Mouse (Mus musculus) fibroblast of lung, adult 2 months (primary cell): ENCODE data around the gene Ephb6.

Source experiments
- DNase-seq: peaks from one replicate; pipeline ENCODE4 v3.0.0-alpha.2; 2011; ENCODE audit warnings: low read depth

Ephb6 gene

DNA sequence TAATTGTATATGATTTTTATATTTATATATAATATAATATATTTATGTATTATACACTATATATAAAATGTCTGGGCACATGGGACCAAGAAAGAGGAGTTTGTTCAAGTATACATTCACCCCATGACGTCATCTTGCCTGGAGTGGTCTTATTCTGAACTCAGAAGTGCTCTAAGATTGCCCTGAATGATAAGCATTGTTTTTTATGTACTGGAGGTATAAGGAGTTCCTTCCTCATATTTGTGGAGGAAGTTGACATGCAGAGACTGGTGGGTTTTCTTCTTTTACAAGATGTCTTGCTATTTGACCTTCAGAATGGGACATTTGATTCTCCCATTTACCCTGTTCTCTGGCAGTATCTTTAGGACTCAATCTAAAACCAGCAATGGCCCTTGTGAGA lies 22.9 kb downstream of the Ephb6 start:
- no peak for DNase-seq

DNA sequence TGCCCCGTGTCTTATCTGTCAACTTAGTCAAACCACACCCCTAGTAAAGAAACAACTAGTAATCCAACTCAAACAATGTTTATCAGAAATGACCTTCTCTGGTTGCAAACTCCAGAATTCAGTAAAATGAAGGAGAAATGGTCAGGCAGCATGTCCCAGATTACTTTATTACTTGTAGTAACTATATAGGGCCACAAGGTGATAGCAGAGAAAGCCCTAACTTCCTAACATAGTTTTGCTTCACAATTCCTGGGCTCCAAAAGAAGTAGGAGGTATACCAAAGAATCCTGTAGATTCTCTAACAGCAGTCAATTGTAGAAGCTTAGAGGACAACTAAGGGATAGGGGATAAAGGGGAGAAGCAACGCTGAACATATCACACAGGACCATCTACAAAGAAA lies 25.5 kb downstream of the Ephb6 start:
- no peak for DNase-seq

DNA sequence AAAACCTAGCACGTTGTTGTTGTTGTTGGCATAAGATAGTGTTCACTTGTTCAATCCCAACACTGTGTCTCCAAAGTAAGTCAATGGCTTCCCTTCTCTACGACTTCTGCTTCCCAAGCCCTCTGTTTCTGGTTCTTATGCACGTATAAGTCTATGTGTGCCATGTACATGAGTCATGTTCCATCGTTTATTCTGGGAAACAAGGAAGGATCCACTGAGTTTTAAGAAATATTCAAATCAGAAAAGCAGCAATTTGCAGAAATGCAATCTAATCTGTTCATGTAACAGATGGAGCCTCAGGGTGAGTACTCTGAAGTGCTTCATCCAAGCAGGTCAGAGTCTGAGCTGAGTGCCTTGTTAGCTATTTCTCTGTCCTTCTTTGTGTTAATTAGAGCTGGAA lies 26.3 kb downstream of the Ephb6 start:
- no peak for DNase-seq

DNA sequence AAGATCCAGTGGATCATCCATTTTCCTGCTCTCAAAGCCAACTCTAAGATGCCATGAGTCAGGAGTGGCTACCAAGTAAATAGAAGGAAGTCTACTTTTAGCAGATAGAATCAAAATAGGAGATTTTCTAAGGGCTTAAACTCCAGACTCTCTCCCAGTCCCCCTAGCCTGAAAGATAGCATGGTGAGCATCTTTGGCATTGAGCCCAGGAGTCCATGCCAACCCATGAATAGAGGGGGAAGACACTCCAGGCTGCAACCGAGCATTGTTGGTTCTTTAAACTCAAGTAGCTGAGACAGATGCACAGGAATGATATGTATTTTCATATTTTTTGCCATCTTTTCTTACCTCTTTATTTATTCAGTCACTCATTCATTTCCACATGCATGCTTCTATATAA lies 29.9 kb downstream of the Ephb6 start:
- no peak for DNase-seq

DNA sequence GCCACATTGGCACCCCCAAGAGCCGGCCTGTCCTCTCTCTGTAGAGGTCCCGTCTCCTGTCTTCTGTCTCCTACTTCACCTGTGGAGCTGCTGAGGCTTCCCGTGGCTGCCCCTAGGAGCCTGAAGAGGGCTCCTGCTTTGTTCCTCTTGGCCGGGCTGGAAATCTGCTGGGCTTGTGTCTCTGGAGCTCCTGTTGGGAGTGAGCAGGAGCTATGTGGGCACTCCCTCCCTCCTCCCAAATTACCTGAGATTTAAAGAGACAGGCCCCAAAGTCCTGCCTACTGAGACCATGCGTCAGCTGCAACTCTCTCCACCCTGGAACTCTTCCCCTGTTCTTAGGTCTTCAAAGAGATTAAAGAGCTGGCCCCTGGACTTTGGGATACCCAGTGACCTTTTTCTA lies 30.9 kb downstream of the Ephb6 start, which contains the start of gene Trpv6:
Gene Trpv6, minus strand, starts transcription at position 228 of the 400 bp plus-strand sequence.
- no peak for DNase-seq

DNA sequence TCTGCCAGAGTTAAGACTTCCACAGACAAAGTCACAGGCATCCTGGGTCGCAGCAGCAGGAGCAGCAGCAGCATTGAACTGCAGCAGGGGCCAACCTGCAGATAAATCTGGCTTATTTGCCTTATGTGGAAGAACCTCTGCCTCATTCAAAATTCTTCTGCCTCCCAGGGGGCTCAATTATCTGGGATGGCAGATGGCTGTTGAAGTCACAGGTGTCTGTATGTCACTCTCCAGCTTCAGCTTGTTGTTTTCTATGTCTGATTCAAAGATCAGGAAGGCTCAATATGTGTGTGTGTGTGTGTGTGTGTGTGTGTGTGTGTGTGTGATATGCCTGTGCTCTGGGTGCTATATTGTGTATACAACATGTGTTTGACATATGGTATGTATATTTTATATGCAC lies 32.1 kb downstream of the Ephb6 start:
- no peak for DNase-seq

DNA sequence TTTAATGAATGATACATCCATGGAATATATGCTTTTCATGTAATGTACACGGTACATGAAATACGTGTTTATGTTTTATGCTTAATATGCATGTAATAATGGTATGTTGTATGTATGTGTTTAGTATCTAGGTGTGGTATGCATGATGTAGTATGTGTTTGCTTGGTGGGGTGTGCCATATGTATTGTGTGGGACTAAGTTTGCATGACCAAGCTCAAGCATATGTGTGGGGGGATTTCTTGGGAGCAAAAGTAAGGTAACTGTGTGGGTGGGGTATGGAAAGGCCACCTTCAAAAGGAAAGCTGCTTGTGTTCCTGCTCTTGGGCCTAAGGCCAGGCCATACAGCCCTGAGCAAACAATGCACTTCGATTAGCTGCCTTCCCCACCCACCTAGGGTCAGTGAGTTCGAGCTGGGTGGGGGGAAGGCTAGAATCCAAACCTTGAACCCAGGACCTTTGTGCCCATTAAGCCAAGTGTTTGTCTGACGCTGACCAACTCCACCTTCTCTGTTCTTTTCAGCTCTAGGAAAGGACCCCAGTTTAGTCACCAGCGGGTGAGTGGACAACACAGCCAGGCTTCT lies 32.7 kb downstream of the Ephb6 start:
- DNase-seq = no peak

DNA sequence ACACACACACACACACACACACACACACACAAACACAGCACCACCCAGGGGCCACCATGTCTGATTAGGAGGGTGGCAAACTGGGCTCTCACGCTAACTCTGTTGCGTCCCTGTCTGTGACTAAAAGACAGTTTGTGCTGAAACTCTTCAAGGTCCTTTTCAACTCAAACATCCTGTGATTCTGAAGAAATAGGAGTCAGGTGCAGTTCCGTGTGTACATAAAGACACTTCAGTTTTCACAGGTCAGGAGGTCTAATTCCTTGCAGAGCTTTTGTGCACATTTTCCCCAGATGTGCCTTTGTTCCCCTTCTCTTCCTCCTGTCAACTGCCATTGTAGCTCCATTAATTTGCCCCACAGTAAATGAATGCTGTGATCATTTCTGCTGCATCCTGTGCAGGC lies 35.2 kb downstream of the Ephb6 start:
- DNase-seq = no peak

DNA sequence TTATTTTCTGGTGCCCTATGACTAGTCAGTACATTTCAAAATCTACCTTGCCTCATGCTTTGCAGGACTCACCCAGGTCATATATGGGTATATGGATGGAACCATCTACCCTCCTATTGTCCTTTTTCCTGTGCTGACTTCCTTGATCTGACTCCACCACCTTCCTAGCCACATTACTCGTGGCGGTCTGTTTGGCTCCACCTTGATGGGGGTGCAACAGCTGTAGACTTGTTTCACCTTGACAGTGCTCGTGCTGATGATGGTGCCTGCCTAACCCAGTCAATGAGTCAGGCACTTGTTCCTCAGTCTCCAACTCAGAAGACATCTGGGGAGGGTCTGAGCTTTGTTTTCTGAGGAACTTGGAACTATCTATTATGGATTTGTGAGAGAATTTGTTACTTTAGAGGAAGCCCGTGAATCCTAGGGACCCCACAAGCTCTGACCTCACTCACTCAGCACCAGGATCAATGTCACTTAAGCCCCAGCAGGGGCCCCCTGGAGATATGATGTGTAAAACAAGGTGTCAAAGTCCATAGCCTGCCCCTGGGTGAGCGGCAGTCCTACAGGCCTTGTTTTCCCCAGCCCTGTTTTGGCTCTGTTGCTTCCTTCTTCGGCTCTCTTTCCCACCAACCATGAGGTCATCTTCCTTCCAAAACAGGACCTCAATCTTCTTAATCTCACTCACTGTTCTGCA lies 36.0 kb downstream of the Ephb6 start:
- DNase-seq = no peak

DNA sequence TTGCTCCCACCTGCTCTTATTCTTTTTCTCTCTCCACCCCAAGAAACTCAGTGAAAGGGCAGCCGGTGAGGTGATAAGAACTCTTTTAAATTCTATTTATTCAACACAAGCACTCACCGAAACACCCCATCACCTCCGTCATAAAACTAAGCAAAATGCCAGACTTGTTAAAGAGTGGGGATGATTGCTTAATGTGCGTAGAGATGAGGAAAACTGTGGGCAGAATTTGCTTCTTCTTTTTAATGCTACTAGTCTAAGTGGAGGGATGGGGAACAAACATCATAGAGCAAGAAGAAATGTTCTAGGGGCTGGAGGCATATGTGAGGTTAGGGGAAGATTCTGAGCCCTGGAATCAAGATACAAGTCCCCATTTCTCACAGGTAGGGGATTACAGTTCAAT lies 37.5 kb downstream of the Ephb6 start:
- DNase-seq = no peak

DNA sequence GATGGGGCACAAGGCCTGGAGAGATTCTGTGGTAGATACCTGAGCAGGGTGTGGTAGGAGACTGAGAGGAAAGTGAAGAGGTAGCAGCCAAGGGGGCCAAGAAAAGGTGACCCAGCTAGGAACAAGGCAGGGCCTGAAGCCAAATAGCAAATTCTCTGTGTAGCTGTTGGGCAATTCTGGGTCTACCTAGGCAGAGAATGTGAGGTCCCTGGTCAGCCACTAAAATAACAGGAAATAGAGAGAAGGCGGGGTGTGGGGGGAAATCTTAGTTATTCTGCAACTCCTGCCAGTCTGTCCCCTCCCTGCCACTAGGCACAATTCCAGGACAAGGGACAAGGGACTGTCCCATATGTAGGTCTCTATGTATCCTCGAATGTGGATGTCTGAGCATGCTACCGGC lies 37.9 kb downstream of the Ephb6 start:
- no peak for DNase-seq

DNA sequence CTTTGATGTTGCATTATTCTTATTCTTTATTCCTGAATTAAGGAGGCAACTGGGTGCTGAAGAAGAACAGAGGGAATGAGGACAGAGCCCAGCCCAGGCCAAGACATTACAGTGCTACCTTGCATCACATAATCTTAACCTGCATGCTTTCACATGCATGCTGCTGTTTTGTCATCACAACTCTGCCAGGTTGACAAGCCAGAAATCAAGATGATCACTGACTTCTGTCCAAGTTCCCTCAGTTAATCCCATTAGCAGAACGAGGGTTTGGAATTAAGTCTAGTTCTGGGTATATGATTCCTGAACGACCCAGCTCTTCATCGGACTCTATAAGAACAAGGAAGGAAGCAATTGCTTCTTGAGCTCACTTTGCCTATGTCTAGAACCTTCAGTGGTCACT lies 40.9 kb downstream of the Ephb6 start:
- DNase-seq = no peak

DNA sequence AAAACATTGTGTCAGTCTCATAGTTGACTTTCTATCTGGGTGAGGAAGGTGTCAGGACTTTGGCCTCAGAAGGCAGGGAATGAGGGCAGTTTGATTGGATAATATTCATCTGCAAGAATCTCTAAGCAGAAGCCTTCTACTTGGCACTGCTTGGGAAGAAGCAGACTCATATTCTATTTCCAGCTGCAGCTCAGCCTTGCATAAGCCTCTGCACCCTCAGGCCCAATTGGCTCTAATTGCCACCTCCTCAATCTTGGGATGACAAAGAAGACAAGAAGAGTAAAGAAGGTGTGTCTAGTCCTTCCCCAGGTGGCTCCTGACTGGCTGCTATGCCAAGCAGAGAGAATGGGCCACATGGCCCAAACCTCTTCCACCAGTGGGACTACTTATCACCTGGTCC lies 41.4 kb downstream of the Ephb6 start:
- DNase-seq = no peak

DNA sequence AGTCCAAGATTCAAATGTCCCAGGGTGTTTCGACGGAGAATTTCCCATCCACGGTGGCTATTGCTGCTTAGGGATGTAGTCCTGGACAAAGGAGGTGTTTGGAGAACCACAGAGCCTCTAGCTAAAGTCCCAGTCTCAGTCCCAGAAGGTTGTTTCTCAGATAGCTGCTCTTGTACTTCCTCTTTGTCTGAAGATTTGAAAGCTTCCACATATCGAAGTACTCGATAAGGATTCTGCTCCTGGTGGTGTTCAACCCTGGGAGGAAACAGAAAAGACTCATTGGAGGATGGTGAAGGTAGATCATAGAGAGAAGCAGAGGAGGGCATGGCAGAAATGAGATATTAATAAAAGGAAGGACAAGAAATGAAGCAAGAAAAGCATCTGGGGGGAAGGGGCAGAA lies 47.9 kb downstream of the Ephb6 start:
- DNase-seq = no peak

DNA sequence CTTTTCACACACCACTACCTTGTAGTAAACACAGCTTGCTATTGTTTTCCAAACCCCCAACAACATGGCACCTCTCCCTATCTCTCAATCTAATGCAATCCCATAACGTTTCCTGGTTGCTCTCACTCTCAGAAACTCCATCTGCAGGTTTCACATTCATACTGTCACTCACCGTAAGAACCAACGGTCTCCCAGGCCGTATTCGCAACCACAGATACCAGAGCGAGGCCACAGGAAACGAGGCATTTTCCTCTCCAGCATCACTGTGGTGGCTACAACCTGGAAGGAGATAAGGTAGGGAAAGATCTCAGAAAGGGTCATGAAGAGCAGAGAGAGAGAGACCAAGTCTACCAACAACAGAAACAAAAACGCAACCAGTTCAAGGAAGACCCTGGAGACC lies 49.4 kb downstream of the Ephb6 start:
- DNase-seq = no peak

DNA sequence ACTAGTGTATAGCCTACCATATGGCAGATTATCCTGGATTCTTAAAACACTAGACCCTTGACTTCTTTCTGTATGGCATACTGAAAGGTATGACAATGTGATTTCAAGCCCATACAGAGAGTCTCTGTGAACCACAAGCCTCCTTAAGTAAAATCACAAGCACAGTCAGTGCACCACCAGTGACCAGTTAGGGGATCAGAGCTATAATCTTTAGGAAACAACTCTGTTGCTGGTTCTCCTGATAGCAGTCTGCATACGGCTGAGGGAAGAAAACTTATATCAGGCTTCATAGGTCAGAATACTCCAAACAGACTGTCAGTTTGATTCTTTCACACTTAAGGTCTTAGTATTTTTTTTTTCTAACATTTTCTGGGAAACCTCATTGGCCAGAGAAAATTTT lies 53.2 kb downstream of the Ephb6 start:
- no peak for DNase-seq

DNA sequence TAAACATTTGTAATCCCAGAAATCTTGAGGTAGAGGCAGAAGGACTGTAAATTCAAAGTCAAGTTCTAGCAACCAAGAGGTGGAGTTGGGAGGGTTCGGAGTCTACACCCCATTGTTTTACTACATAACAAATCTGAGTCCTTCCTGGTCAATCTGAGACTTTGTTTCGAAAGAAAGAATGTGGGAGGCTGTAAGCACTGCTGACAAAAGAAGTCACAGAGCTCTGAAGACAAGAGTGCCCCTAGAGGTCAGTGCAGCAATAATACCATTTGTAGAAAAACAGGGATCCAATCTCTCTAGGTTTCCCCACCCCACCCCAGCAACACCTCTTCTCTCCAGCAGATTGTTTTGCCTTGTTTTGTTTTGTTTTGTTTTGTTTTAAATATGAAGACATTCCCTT lies 57.0 kb downstream of the Ephb6 start:
- DNase-seq = no peak
